Mouse (Mus musculus): ENCODE results near the gene Pigh. TPM values are rescaled to one million over a fixed set of nuclear protein-coding genes. Genes with fewer than 3 reads are reported as not detected.

The Pigh gene
- polyA plus RNA-seq (2017; shearing (Covaris generic)): 28.4 TPM

DNA sequence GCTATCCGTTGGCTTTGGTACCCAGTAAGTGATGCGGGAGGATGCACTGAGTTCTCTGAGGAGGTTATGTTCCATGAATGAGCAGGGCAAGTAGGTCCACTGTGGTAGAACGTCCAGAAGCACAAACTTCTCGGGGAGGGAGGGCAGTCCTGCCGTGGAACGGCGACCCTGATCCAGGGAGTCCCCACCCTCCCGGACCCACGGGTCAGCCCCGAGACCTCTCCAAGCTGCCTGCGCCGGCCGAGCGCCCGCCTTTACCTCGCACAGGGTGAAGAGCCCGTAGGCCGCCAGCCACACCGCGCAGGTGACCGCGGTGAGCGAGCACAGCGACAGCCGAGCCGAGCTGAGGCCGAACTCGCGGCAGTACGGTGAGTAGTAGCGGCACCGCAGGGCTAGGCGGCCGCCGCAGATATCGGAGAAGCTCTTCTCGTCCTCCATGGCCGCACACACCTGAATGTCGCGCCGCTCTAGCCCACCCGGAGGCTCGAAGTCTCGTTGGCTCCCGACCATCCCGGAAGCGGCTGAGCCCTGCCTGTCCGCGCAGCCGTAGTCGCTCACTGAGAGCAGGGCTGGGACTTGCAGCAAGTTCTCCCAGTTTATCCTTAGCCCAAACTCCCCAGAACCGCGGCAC, at the start of gene Pigh:
TSS of gene Pigh (minus strand) at position 470 of the 631 bp plus-strand sequence.

DNA sequence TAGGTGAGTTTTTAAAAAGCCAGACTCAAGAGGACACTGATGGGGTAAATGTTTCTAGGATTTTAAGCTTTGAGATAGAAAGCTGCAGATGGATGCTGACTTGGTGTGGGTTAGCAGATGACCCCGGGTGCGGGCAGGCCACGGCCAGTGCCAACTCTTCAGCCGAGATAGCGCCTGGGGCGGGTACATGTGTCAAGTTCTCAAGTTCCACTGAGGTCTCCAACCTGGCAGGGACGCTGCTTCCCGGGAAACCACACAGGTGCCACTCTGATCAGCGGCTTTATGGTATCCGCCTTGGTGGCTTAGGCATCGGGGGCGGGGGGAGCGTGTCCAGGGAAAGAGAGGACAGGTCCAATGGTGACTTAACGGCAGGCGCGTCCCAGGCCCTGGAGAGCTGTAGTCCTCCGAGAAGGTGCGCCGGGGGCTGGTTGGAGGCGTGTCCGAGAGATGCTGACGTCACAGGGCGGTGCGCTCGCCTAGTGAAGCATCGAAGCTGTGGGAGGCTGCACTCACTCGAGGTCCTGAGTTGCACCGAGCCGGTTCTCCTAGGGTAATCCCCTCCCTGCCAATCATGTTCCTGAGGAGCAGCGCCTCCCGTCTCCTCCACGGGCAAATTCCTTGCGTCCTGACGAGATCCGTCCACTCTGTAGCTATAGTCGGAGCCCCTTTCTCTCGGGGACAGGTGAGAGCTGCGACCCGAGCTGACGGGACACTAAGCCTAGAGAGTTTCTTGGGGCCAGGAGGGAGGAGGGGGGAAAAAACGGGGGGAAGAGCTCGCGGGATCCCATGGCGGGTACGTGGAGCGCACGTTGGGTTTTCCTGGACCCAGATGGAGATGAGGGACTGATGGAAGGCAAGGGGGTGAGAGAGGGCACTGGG, 41.1 kb upstream of the Pigh start, which contains the start of gene Arg2:
TSS of gene Arg2 (plus strand) at position 479 of the 879 bp plus-strand sequence.

Other genes starting within 250 kb of the Pigh start
- gene Atp6v1d, start 228.0 kb downstream of the Pigh start, polyA plus RNA-seq (2017; shearing (Covaris generic)): 238 TPM
- gene Eif2s1, start 227.8 kb downstream of the Pigh start, polyA plus RNA-seq (2017; shearing (Covaris generic)): 217 TPM
- gene Plek2, start 182.7 kb downstream of the Pigh start, polyA plus RNA-seq (2017; shearing (Covaris generic)): not detected
- gene Tmem229b, start 82.0 kb downstream of the Pigh start, polyA plus RNA-seq (2017; shearing (Covaris generic)): 83.9 TPM
- 0.09 TPM for gene Plekhh1, start 60.5 kb downstream of the Pigh start, polyA plus RNA-seq (2017; shearing (Covaris generic))
- not detected for gene Arg2, start 41.1 kb upstream of the Pigh start, polyA plus RNA-seq (2017; shearing (Covaris generic))
- gene Vti1b, start 83.0 kb upstream of the Pigh start, polyA plus RNA-seq (2017; shearing (Covaris generic)): 146 TPM
- gene Rdh11, start 102.6 kb upstream of the Pigh start, polyA plus RNA-seq (2017; shearing (Covaris generic)): 28.5 TPM
- 16.9 TPM for gene Rdh12, start 119.3 kb upstream of the Pigh start, polyA plus RNA-seq (2017; shearing (Covaris generic))
- 26.7 TPM for gene Zfyve26, start 206.7 kb upstream of the Pigh start, polyA plus RNA-seq (2017; shearing (Covaris generic))
- gene Rad51b, start 207.6 kb upstream of the Pigh start, polyA plus RNA-seq (2017; shearing (Covaris generic)): 4.8 TPM

All from inflammation-experienced regulatory T-cells, adult 16 weeks (primary cell).